Mouse (Mus musculus): Measurements from ENCODE around the gene Acap3. TPM values are rescaled to one million over a fixed set of nuclear protein-coding genes. Genes with fewer than 3 reads are reported as not detected.

Gene Acap3
- polyA plus RNA-seq, 1 experiment from 2014 or later = 4.4 TPM

- TF ChIP-seq CTCF (IDR thresholded peaks at IDR 0.05; ENCODE audit: low read depth) = no peak
- no peak overlapping the region for H3K4me3 ChIP-seq (ENCODE audit: low read depth, low read length)
- H3K4me2 ChIP-seq (replicated peaks; ENCODE audit: low read depth) = no peak overlapping the region
- H3K27me3 ChIP-seq (replicated peaks; ENCODE audit: control insufficient read depth, insufficient read depth, low read length) = no peaks in the 10 kb centered on the region
- H3K9me3 ChIP-seq (ENCODE audit: control insufficient read depth) = no peaks in the 10 kb centered on the region
- no peak for ATAC-seq
- no peak overlapping the region for H3K27ac ChIP-seq (ENCODE audit: low read depth, low read length)
- H3K36me3 ChIP-seq (ENCODE audit: control insufficient read depth, insufficient read depth) = peaks cover 56% of the 10 kb centered on the region
- H3K4me1 ChIP-seq (replicated peaks; ENCODE audit: control insufficient read depth, insufficient read depth, low read length) = no peaks in the 10 kb centered on the region
- WGBS = 94% methylated on average over 12 of the region's 12 CpGs
- H3K9ac ChIP-seq (ENCODE audit: low read depth, low read length) = no peak overlapping the region
Observed at GRCm38 (mm10) chr4:155856071-155856470, 35.6 kb upstream of the Acap3 start.

GRCm38 (mm10) chr4:155856881-155857280 is 34.7 kb upstream of the Acap3 start:
- H3K27ac ChIP-seq (ENCODE audit: low read depth, low read length) = no peak overlapping the region
- H3K27me3 ChIP-seq (replicated peaks; ENCODE audit: control insufficient read depth, insufficient read depth, low read length) = no peaks in the 10 kb centered on the region
- WGBS = 83% methylated on average over 3 of the region's 3 CpGs
- no peak for TF ChIP-seq CTCF (IDR thresholded peaks at IDR 0.05; ENCODE audit: low read depth)
- H3K9ac ChIP-seq (ENCODE audit: low read depth, low read length) = no peak overlapping the region
- H3K4me3 ChIP-seq (ENCODE audit: low read depth, low read length) = no peak overlapping the region
- no peak overlapping the region for H3K4me2 ChIP-seq (replicated peaks; ENCODE audit: low read depth)
- peaks cover 58% of the 10 kb centered on the region for H3K36me3 ChIP-seq (ENCODE audit: control insufficient read depth, insufficient read depth)
- no peak for ATAC-seq
- H3K9me3 ChIP-seq (ENCODE audit: control insufficient read depth) = no peaks in the 10 kb centered on the region
- H3K4me1 ChIP-seq (replicated peaks; ENCODE audit: control insufficient read depth, insufficient read depth, low read length) = no peaks in the 10 kb centered on the region

DNA sequence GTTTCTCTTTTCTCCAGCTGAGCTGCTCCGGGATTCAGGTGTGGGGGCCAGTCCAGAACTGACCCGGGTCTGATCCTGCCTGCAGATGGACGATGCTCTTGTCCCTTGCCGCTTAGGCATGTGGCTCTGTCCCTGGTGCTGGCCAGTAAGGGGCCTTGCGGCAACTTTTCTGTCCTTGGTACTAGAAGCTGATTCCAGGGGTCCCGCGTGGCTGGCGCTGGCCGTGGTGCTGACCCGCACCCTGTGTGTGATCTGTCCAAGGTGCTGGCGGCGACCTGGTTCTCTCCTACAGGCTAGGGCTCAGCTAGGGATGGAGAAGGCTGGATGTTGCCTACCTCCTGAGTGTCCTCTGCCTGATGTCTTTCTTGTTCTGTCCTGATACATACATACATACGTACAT is 32.3 kb upstream of the Acap3 start:
- no peak overlapping the region for H3K4me3 ChIP-seq (ENCODE audit: low read depth, low read length)
- H3K27me3 ChIP-seq (replicated peaks; ENCODE audit: control insufficient read depth, insufficient read depth, low read length) = no peaks in the 10 kb centered on the region
- H3K4me2 ChIP-seq (replicated peaks; ENCODE audit: low read depth) = no peak overlapping the region
- WGBS = 19% methylated on average over 13 of the region's 13 CpGs
- H3K36me3 ChIP-seq (ENCODE audit: control insufficient read depth, insufficient read depth) = peaks cover 52% of the 10 kb centered on the region
- no peak overlapping the region for H3K27ac ChIP-seq (ENCODE audit: low read depth, low read length)
- H3K9ac ChIP-seq (ENCODE audit: low read depth, low read length) = no peak overlapping the region
- H3K4me1 ChIP-seq (replicated peaks; ENCODE audit: control insufficient read depth, insufficient read depth, low read length) = no peaks in the 10 kb centered on the region
- no peak for ATAC-seq
- TF ChIP-seq CTCF (IDR thresholded peaks at IDR 0.05; ENCODE audit: low read depth) = peak; percentile 20; the same call in 1 of the 2 replicates
- no peaks in the 10 kb centered on the region for H3K9me3 ChIP-seq (ENCODE audit: control insufficient read depth)

- 87% methylated on average over 7 of the region's 7 CpGs for WGBS
- Histone ChIP-seq H3K36me3 (ENCODE audit: control insufficient read depth, insufficient read depth) (peaks cover 53% of the 10 kb centered on the region), H3K27me3 (replicated peaks; ENCODE audit: control insufficient read depth, insufficient read depth, low read length) (no peaks in the 10 kb centered on the region), H3K9ac (ENCODE audit: low read depth, low read length) (no peak overlapping the region), H3K4me2 (replicated peaks; ENCODE audit: low read depth) (no peak overlapping the region), H3K27ac (ENCODE audit: low read depth, low read length) (no peak overlapping the region), H3K4me3 (ENCODE audit: low read depth, low read length) (no peak overlapping the region), H3K4me1 (replicated peaks; ENCODE audit: control insufficient read depth, insufficient read depth, low read length) (no peaks in the 10 kb centered on the region), H3K9me3 (ENCODE audit: control insufficient read depth) (no peaks in the 10 kb centered on the region)
- ATAC-seq = no peak
- TF ChIP-seq CTCF (IDR thresholded peaks at IDR 0.05; ENCODE audit: low read depth) = no peak
Observed at GRCm38 (mm10) chr4:155861787-155862186, 29.8 kb upstream of the Acap3 start.

- Histone ChIP-seq H3K36me3 (ENCODE audit: control insufficient read depth, insufficient read depth) (peaks cover 45% of the 10 kb centered on the region), H3K4me3 (ENCODE audit: low read depth, low read length) (no peak within 1 kb of the TSS), H3K9me3 (ENCODE audit: control insufficient read depth) (no peaks in the 10 kb centered on the region), H3K27me3 (replicated peaks; ENCODE audit: control insufficient read depth, insufficient read depth, low read length) (no peaks in the 10 kb centered on the region), H3K4me1 (replicated peaks; ENCODE audit: control insufficient read depth, insufficient read depth, low read length) (no peaks in the 10 kb centered on the region), H3K4me2 (replicated peaks; ENCODE audit: low read depth) (no peak within 1 kb of the TSS), H3K27ac (ENCODE audit: low read depth, low read length) (no peak within 1 kb of the TSS), H3K9ac (ENCODE audit: low read depth, low read length) (no peak within 1 kb of the TSS)
- WGBS = 68% methylated on average over 5 of the region's 5 CpGs
- no peak for ATAC-seq
- no peak for TF ChIP-seq CTCF (IDR thresholded peaks at IDR 0.05; ENCODE audit: low read depth)
Observed at GRCm38 (mm10) chr4:155863001-155863400, 28.6 kb upstream of the Acap3 start, which contains the start of gene Tas1r3. Gene Tas1r3 (minus strand): TSS chr4:155863362.

DNA sequence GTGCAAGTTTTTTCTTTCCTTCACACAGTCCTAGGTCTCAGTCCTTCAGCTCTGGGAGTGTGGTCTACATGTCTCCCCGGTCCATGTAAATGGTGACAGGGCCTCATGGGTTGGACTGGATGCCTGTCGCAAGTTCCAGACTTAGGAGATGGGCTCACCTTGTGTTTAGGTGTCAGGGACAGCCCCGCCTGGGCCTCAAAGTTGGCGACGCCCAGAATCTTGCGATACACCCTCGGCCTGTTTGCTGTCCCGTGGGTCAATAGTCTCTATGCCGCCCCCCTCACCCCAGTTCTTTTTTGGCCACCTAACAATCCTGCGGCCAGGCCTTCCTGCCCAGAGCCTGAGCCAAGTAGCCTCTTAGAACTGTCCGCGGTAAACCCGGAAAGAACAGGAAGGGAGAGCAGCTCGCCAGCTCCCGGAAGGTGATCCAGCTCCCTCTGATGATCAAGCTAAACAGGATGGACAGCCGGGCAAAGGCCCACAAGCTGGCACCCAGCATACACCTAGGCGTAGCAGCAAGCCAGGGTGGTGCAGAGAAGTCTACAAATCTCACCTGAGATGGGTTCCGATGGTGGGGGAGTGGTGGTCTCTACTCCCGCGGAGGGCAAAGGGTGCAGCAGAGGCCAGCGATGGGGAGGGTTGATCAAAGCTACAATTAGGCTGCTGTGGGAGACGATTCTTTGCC is 22.9 kb upstream of the Acap3 start:
- Histone ChIP-seq H3K9me3 (ENCODE audit: control insufficient read depth) (no peaks in the 10 kb centered on the region), H3K9ac (ENCODE audit: low read depth, low read length) (peak overlapping the region; percentile 57), H3K4me1 (replicated peaks; ENCODE audit: control insufficient read depth, insufficient read depth, low read length) (no peaks in the 10 kb centered on the region), H3K4me2 (replicated peaks; ENCODE audit: low read depth) (peak overlapping the region; percentile 97), H3K4me3 (ENCODE audit: low read depth, low read length) (peak overlapping the region; percentile 90), H3K27ac (ENCODE audit: low read depth, low read length) (peak overlapping the region; percentile 74), H3K36me3 (ENCODE audit: control insufficient read depth, insufficient read depth) (peaks cover 41% of the 10 kb centered on the region), H3K27me3 (replicated peaks; ENCODE audit: control insufficient read depth, insufficient read depth, low read length) (no peaks in the 10 kb centered on the region)
- TF ChIP-seq CTCF (IDR thresholded peaks at IDR 0.05; ENCODE audit: low read depth) = no peak
- 5% methylated on average over 22 of the region's 22 CpGs for WGBS
- ATAC-seq = peak; percentile 71
